Mouse (Mus musculus) retina, postnatal 1 day (tissue): ENCODE measurements at regions not wholly inside any gene's neighbourhood (a gene's known extent, or its start where the extent isn't known, plus 50 kb on each side); places are given as distances from the start of the nearest gene placed in this dataset.

Source experiments
- DNase-seq: peaks from one replicate; pipeline ENCODE4 v3.0.0-alpha.2; 2012

GRCm38 (mm10) chr16:83861146-83861545 lies 653.8 kb upstream of the A730009L09Rik start:
- peak; percentile 58 for DNase-seq
